ENCODE assay signal across 33 mouse cellular contexts in genomic region chr6:88276221-88276620, GRCm38 (mm10). TPM values are rescaled to one million over a fixed set of nuclear protein-coding genes. Genes with fewer than 3 reads are reported as not detected.
DNase-seq lines count a peak whose midpoint lies in the region; ATAC-seq and TF ChIP-seq lines count a peak whose summit lies in the region.
"Had no signal": no experiment of that assay in that cellular context is flagged by ENCODE, and none has a peak within 500 bp of the region (broad histone marks: within the 10 kb centered on the region; RNA-seq: fewer than 3 reads in every experiment).

No protein-coding gene starts in this region.

- no peak for DNase-seq in frontal cortex, postnatal 10 days (ENCODE audit: low spot score in 2 of 2)
- peak; percentile 35 to 41 for DNase-seq in right cerebral cortex, adult 2 months (ENCODE audit: low spot score in 2 of 2)
- no peak for DNase-seq in right cerebral cortex, postnatal 14 days
- peak; percentile 38 to 82 for DNase-seq in left cerebral cortex, postnatal 25 days (ENCODE audit: low spot score in 2 of 2)
- DNase-seq in urinary bladder, postnatal 10 days (ENCODE audit: low spot score), result no peak
- no peak for DNase-seq in cerebellum, adult 2 months
- DNase-seq: adrenal gland, postnatal 10 days; cerebellum, adult 9-10 months; forebrain, postnatal 0 days; heart, postnatal 4 days; kidney, adult 18-20 months; kidney, postnatal 4 days; lung, embryonic 14.5 days; lung, postnatal 36 days; retina, postnatal 1 day; thymus, postnatal 25 days had no signal

- intact Hi-C loops in left cerebral cortex, postnatal 25 days (cut with DNase I), result no loop called here

- 97% methylated on average over 4 of the region's 4 CpGs for WGBS in cerebellum, adult 2 months

- ATAC-seq in frontal cortex, adult (ENCODE audit: low TSS enrichment), result peak; percentile 93
- ATAC-seq: forebrain, postnatal 0 days; inflammation-experienced regulatory T-cells, adult 6 months; midbrain, embryonic 15.5 days had no signal

- H3K4me1 ChIP-seq in cerebellum, adult 2 months (ENCODE audit: control insufficient read depth, insufficient read depth, low read length), result peaks cover 14% of the 10 kb centered on the region
- H3K4me1 ChIP-seq: embryonic facial prominence, embryonic 10.5 days; heart, embryonic 10.5 days; midbrain, embryonic 15.5 days; neural tube, embryonic 12.5 days had no signal

- no peaks in the 10 kb centered on the region for H3K27me3 ChIP-seq in cerebellum, adult 2 months (ENCODE audit: control insufficient read depth, insufficient read depth, low read length)
- H3K27me3 ChIP-seq: midbrain, embryonic 15.5 days; neural tube, embryonic 12.5 days had no signal

- no peak overlapping the region for H3K4me3 ChIP-seq in cerebellum, adult 2 months (replicated peaks; ENCODE audit: insufficient read depth, low read depth, low read length)
- H3K4me3 ChIP-seq: embryonic facial prominence, embryonic 10.5 days; heart, embryonic 10.5 days; megakaryocyte, embryonic 14.5 days; midbrain, embryonic 15.5 days; neural tube, embryonic 12.5 days had no signal

- TF ChIP-seq POLR2A in cerebellum, adult 2 months (IDR thresholded peaks at IDR 0.05; ENCODE audit: borderline replicate concordance, insufficient read depth, low read length), result no peak

- no peak for TF ChIP-seq CTCF in cerebellum, adult 2 months (IDR thresholded peaks at IDR 0.05; ENCODE audit: borderline replicate concordance, insufficient read depth, low read depth, low read length)

- H3K27ac ChIP-seq in cerebellum, adult 2 months (ENCODE audit: insufficient read depth, low read length), result no peak overlapping the region
- H3K27ac ChIP-seq: embryonic facial prominence, embryonic 10.5 days; heart, embryonic 10.5 days; hindbrain, embryonic 14.5 days; liver, embryonic 14.5 days; midbrain, embryonic 15.5 days; neural tube, embryonic 12.5 days had no signal

RNA-seq across cellular contexts. Expression of gene Dnajb8, which starts 54.2 kb away (rescaled TPM):
- not detected for total RNA-seq in left cerebral cortex, postnatal 25 days (2021)
- polyA plus RNA-seq in cerebellum, adult 2 months (2012; rRNA removed), result not detected in 2 replicates
- total RNA-seq: adrenal gland, postnatal 10 days; common myeloid progenitor, adult 5-6 weeks; forebrain, postnatal 0 days; gastrocnemius, adult 8-10 months; heart, postnatal 4 days; layer of hippocampus, postnatal 10 days had no signal
- polyA plus RNA-seq: brain, embryonic 14.5 days; embryonic facial prominence, embryonic 10.5 days; forebrain, postnatal 0 days; heart, embryonic 10.5 days; heart, embryonic 16.5 days; hindbrain, embryonic 14.5 days; inflammation-experienced regulatory T-cells, adult 6 months; kidney, embryonic 16.5 days; limb, embryonic 14.5 days; liver, embryonic 14.5 days; lung, embryonic 14.5 days; midbrain, embryonic 15.5 days; neural tube, embryonic 12.5 days; spleen, adult 2 months had no signal

Comparison
In these comparisons a context has a peak if more than half of its experiments do, and no peak if none do; other contexts are left out.
1. DNase-seq: peak in right cerebral cortex, adult 2 months (2 of 2) and left cerebral cortex, postnatal 25 days (2 of 2); none in frontal cortex, postnatal 10 days (0 of 2), right cerebral cortex, postnatal 14 days (single experiment), urinary bladder, postnatal 10 days (single experiment) and cerebellum, adult 2 months (0 of 2).